Mouse (Mus musculus) spleen, adult 2 months (tissue): ENCODE data around the gene Samd4b. TPM values are rescaled to one million over a fixed set of nuclear protein-coding genes. Genes with fewer than 3 reads are reported as not detected.

ENCODE experiments used
- DNase-seq, 2 experiments: peaks; one replicate each; pipeline versions ENCODE4 v3.0.0 to v3.0.0-alpha.2; 2012 to 2021; ENCODE audit warnings: low spot score in 2 of 2, low read depth in 1 of 2
- H3K27ac ChIP-seq: fragments of 200-500 bp; 2 replicates; pipeline ENCODE4 v1.5.1; 2012; ENCODE audit warnings: low read length, inconsistent platforms; ENCODE audit not compliant: insufficient read depth
- H3K27me3 ChIP-seq: fragments of 200-500 bp; 2 replicates; pipeline ENCODE4 v1.6.1; 2012; ENCODE audit warnings: mild to moderate bottlenecking, moderate library complexity, low read length, inconsistent platforms; ENCODE audit not compliant: control insufficient read depth, insufficient read depth
- H3K36me3 ChIP-seq: fragments of 200-500 bp; 2 replicates; pipeline ENCODE4 v1.6.1; 2012; ENCODE audit warnings: mild to moderate bottlenecking, low read length, inconsistent platforms; ENCODE audit not compliant: control insufficient read depth, insufficient read depth
- H3K4me1 ChIP-seq: fragments of 200-500 bp; 2 replicates; pipeline ENCODE4 v1.6.1; 2011; ENCODE audit warnings: inconsistent platforms; ENCODE audit not compliant: control insufficient read depth, insufficient read depth, insufficient read length
- H3K4me3 ChIP-seq: fragments of 200-500 bp; 2 replicates; pipeline ENCODE4 v1.5.1; 2011; ENCODE audit warnings: mild to moderate bottlenecking, inconsistent platforms; ENCODE audit not compliant: insufficient read depth, insufficient read length; ENCODE audit errors: extremely low read depth
- CTCF ChIP-seq: fragments of 200-500 bp; IDR thresholded peaks from 2 replicates; pipeline ENCODE4 v1.5.1; 2011; ENCODE audit warnings: mild to moderate bottlenecking, inconsistent platforms; ENCODE audit not compliant: insufficient read depth, insufficient read length, insufficient replicate concordance; ENCODE audit errors: extremely low read depth
- POLR2A ChIP-seq: fragments of 200-500 bp; IDR thresholded peaks from 2 replicates; pipeline ENCODE4 v1.6.1; 2011; ENCODE audit warnings: low read depth, low read length, inconsistent platforms
- WGBS: fragments of 180-500 bp; shearing (Covaris S2); methylation state at CpG from one replicate; pipeline ENCODE4 v1.1.7; 2018; 5-methylcytosine and 5-hydroxymethylcytosine counted together
- polyA plus RNA-seq: library from polyadenylated mRNA; depleted of rRNA; stranded (reverse); fragments of >200 nt; gene quantifications from 2 replicates; pipeline ENCODE4 v1.2.3, GENCODE M21; 2012

Gene Samd4b
- polyA plus RNA-seq, 1 experiment = 48.2 TPM

GRCm38 (mm10) chr7:28591862-28592261 is 6.1 kb downstream of the Samd4b start:
- WGBS = 76% methylated on average over 1 of the region's 1 CpGs
- DNase-seq = no peak
- Histone ChIP-seq H3K4me3 (no peak overlapping the region), H3K36me3 (no peaks in the 10 kb centered on the region), H3K4me1 (peaks cover 24% of the 10 kb centered on the region), H3K27ac (no peak overlapping the region), H3K27me3 (no peaks in the 10 kb centered on the region)
- TF ChIP-seq POLR2A (no peak), CTCF (no peak)

DNA sequence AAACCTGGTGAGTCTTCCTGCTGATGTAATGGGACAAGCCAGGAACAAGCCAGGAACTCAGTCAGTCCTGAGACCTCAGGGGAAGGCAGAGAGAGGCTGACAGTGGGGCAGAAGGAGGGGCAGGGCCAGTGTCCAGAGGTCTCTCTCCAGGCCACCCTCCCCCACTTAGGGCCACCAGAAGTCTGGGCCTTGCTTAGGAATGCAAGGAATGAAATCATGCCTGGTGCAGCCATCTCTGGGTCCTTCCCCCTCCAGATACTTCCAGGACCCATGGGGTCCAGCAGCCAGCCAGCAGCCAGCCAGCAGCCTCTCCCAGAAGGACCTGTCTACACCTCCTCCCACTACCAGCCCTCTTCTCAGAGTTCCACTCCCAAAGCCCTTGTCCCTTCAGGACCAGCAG is 10.3 kb downstream of the Samd4b start:
- H3K4me1 ChIP-seq = peaks cover 1% of the 10 kb centered on the region; the same call in 1 of the 2 replicates
- H3K4me3 ChIP-seq = no peak overlapping the region
- no peaks in the 10 kb centered on the region for H3K36me3 ChIP-seq
- no peaks in the 10 kb centered on the region for H3K27me3 ChIP-seq
- TF ChIP-seq CTCF = no peak
- no peak for TF ChIP-seq POLR2A
- DNase-seq = no peak
- no peak overlapping the region for H3K27ac ChIP-seq

DNA sequence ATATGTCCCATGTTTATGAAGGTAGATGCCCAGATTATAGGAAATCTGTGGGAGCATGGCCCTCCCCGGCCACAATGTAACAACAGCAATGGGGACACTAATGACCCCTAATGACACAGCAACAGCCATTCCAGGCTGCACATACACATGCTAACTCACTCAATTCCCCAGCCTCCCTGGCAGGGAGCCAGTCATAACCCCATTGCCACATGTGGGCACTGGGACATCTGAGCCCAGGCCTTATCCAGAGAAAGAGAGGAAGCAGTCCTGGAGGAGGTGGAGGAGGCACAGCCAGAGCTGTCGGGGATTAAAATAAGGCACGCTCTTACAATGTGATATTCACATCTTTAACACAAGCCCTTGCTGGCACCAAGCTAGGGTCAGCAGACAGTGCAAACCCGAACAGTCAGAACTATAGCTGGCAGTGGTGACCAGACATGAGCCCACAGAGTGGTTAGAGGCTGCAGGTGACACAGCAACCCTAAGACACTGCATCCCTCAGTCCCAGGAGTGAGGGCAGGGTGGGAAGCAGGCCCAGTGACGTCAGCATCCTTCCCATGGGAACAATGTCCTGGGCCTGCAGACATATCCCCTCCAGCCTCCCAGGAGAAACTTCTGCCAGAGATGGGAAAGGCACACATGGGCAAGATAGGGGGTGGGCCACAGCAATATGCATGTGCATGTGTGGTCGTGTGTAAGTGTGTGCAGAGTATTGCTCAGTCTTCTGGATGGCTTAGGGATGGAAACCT is 11.1 kb downstream of the Samd4b start:
- Histone ChIP-seq H3K27ac (no peak overlapping the region), H3K4me1 (no peaks in the 10 kb centered on the region; the same call in 1 of the 2 replicates), H3K27me3 (no peaks in the 10 kb centered on the region), H3K4me3 (no peak overlapping the region), H3K36me3 (no peaks in the 10 kb centered on the region)
- TF ChIP-seq CTCF (no peak), POLR2A (no peak)
- DNase-seq = no peak
- WGBS = 84% methylated on average over 6 of the region's 6 CpGs

- H3K4me1 ChIP-seq = no peaks in the 10 kb centered on the region; the same call in 1 of the 2 replicates
These were observed 12.9 kb downstream of the Samd4b start for GRCm38 (mm10) chr7:28585001-28585400.

DNA sequence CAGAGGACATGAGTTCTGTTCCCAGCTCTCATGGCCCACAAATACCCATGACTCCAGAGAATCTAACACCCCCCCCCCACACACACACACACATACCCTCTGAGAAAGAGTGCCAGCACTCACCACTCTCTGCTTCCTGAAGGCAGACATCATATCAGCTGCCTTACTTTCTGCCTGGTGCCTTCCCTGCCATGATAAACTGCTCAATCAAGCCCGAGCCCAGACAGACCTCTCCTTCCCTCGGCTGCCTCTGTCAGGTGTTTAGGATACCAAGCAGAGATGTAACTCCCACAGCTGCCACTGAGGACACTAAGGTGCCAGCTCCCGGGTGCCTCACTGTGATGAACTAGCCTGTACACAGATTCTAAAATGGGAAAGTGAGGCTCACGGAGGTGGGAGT is 13.5 kb downstream of the Samd4b start:
- no peaks in the 10 kb centered on the region for H3K27me3 ChIP-seq
- TF ChIP-seq POLR2A = no peak
- TF ChIP-seq CTCF = no peak
- H3K4me1 ChIP-seq = no peaks in the 10 kb centered on the region; the same call in 1 of the 2 replicates
- H3K36me3 ChIP-seq = no peaks in the 10 kb centered on the region
- 0 out of 2 replicates have a peak overlapping the region, but pooled peaks have one; percentile 1 for H3K27ac ChIP-seq
- no peak overlapping the region for H3K4me3 ChIP-seq
- DNase-seq = no peak
- WGBS = 74% methylated on average over 4 of the region's 4 CpGs

More at GRCm38 (mm10) chr7:28585001-28585400, 12.9 kb downstream of the Samd4b start:
- Histone ChIP-seq H3K4me3 (no peak overlapping the region), H3K27ac (no peak overlapping the region), H3K27me3 (no peaks in the 10 kb centered on the region), H3K36me3 (no peaks in the 10 kb centered on the region)
- DNase-seq = no peak
- TF ChIP-seq POLR2A (no peak), CTCF (no peak)
- WGBS = 78% methylated on average over 6 of the region's 6 CpGs

- TF ChIP-seq POLR2A (no peak), CTCF (no peak)
- Histone ChIP-seq H3K4me1 (peaks cover 3% of the 10 kb centered on the region; the same call in 1 of the 2 replicates), H3K27ac (no peak overlapping the region), H3K4me3 (no peak overlapping the region), H3K36me3 (no peaks in the 10 kb centered on the region), H3K27me3 (no peaks in the 10 kb centered on the region)
- DNase-seq = no peak
- WGBS = 81% methylated on average over 8 of the region's 8 CpGs
These were observed 14.2 kb downstream of the Samd4b start for GRCm38 (mm10) chr7:28583570-28584344.
